Mouse (Mus musculus) kidney, postnatal 14 days (tissue): Measurements from ENCODE around the gene Nin.

ENCODE experiments used
- DNase-seq: peaks from one replicate; pipeline ENCODE4 v3.0.0; 2022; ENCODE audit warnings: mixed read lengths

Nin gene

GRCm38 (mm10) chr12:70082485-70082884 lies 31.0 kb downstream of the Nin start:
- no peak for DNase-seq

- no peak for DNase-seq
Measured at GRCm38 (mm10) chr12:70078471-70079025, 35.0 kb downstream of the Nin start.

DNA sequence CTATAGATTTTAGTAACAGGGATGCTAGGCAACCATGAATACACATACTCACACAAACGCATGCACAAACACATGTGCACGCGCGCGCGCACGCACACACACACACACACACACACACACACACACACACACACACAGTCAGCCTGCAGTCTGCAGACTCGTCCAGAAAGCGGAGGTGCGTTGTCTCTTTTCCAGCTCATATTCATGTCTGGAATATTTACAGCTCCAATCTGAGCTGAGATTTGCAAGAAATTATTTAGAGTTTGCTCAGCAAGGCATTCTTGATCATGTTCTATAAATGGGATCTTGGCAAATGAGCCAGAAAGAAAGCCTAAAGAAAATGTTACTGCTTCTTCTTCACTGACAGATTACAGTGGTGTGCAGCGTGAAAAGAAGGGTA lies 37.0 kb downstream of the Nin start:
- no peak for DNase-seq

DNA sequence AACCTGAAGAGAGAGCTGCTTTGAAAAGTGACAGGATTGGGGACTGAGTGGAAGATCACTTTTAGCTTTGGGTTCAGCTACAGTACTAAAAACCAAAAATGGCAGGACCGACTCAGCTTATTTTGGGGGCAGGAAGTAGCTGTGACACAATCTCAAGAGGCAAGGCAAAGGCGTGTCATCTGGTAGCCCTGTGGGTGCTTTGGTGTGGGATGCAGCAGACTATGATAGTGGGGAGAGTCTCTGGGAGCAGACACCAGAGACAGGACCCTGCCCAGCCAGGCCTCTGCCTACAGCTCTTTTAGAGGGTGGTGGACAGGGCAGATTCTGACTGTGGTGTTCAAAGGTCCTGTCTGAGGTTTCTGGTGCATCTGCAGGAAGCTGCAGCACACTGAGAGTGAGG lies 38.5 kb downstream of the Nin start:
- no peak for DNase-seq

- DNase-seq: no peak
Measured at GRCm38 (mm10) chr12:70070888-70071287, 42.6 kb downstream of the Nin start.

GRCm38 (mm10) chr12:70070306-70070705 lies 43.2 kb downstream of the Nin start:
- DNase-seq: no peak

DNA sequence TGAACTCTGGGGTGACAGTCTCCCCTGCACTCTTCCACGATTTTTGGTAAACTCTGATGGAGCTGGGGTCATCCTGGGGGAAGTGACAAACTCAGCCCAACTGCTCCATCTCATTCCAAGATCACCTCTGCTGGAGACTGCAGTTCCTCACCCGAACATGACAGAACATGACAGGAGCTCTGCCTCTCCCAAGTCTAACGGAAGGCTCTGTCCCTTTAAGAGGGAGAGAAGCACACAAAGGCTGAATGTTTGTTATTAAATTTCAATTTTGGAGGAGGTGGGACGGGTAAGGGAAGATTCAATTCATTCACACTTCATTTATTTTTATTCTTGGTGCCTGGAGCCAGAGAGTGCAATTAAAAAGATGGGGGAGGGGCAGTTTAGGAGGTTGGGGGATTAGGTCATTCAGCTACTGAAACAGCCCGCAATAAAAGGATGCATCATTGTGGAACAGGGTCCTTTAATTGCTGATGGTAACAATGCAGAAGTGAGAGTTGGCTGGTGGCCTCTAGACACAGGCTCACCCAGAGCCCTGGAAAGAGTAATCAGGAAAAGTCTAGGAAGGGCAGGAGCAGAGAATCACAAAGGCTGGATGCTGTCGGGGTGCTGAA lies 44.8 kb downstream of the Nin start:
- no peak for DNase-seq

DNA sequence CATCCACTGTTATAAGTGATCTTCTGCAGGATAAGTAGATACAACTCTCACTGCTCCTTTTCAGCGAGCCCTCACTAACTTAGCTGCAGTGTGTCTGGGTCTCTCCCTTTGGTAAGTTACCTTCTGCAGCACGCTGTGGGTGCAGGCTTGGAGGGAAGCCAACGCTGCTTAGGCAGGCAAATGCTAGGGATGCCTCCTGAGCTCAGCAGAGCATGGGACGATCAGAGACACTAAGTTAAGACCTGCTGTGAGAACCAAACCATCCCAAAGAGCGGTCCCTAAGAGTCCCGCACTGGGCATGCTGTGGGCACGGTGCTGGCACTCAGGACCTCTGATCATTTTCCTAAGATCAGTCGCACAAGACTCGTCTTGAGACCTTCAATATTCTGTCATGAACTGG lies 45.7 kb downstream of the Nin start:
- peak; percentile 55 for DNase-seq

GRCm38 (mm10) chr12:70062114-70062513 lies 51.4 kb downstream of the Nin start:
- peak; percentile 61 for DNase-seq

DNA sequence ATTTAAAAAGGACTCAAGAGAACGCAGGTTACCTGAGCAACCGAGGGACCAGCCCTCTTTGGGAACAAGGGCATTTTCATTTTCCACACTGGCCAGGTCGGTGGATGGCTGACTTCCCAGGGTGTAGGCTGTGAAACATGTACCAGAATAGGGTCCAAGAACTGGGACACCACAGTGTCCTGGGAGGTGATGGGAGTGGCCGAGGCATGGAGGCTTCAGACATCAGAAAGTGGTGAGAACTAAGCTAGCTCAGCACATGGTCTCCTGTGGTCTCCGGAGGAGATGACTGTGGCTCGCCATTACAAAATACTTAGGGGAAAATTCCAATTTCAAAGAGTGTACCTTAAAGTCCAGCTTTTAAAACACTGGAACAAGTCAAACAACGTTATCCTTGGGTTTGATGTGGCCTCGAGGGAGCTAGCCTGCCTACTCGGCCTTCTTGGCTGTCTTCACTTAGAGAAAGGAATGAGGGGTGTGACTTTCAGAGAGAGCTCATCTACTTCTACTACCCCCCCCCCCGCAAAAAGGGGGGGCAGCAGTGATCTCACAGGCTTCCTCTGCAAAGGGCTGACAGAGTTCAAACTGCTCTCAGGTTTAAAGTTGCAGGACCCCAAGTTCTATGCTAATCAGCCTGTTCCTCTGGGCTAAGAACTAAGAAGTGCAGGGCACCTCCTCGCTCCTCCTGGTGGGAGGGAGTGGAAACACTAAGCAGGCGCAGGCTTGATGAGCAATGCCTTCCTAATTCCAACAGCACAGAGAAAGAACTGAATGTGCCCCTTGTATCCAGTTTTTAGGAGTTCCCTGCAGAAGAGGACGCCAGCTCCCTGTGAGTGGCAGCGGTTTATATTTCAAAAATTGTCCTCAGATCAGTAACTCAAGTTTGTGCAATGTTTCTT lies 54.3 kb downstream of the Nin start:
- DNase-seq: peak; percentile 27

GRCm38 (mm10) chr12:70050699-70051098 lies 62.8 kb downstream of the Nin start:
- peak; percentile 76 for DNase-seq

DNA sequence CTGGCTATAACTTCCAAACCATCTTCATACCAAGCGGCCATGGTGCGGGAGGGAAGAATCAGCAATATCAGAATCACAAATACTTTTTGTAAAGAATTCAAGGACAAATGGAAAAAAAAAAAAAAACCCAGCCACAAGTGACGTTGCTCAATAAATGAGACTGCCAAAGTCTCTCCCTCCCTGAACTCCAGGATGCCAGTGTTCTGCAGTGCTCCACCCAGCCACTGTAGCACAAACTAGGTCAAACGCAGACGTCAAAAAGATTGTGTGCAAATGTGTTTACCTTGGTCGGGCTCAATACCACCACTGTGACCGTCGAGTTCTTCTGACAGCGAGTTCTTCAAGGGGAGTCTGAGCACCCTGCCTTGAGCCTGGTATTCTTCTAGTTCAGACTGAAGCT lies 64.8 kb downstream of the Nin start:
- DNase-seq: no peak

GRCm38 (mm10) chr12:70047281-70047680 lies 66.2 kb downstream of the Nin start:
- peak; percentile 43 for DNase-seq

- no peak for DNase-seq
Measured at GRCm38 (mm10) chr12:70044353-70044752, 69.2 kb downstream of the Nin start.

- DNase-seq: no peak
Measured at GRCm38 (mm10) chr12:70043421-70043820, 70.1 kb downstream of the Nin start.

DNA sequence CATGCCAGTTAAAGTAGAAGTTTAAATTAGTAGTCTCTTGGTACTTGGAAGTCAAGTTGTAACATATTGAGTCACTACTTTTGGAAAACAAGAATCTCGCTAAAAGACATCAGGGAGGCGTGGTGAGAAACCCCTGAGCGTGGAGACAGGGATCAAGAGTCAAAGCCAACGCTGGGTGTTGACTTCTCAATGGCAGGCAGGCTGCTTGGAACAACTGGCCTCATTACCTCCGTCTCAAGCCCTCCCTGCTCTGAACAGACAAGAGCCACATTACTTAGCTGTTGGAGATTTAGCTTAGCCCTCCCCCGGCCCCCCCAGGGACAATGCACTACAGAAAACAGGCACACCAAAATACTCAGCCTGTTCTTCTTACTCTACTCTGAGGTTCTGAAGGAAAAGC lies 72.5 kb downstream of the Nin start:
- no peak for DNase-seq

GRCm38 (mm10) chr12:70036722-70037305 lies 76.7 kb downstream of the Nin start:
- DNase-seq: no peak

- no peak for DNase-seq
Measured at GRCm38 (mm10) chr12:70026233-70026632, 87.3 kb downstream of the Nin start.

DNA sequence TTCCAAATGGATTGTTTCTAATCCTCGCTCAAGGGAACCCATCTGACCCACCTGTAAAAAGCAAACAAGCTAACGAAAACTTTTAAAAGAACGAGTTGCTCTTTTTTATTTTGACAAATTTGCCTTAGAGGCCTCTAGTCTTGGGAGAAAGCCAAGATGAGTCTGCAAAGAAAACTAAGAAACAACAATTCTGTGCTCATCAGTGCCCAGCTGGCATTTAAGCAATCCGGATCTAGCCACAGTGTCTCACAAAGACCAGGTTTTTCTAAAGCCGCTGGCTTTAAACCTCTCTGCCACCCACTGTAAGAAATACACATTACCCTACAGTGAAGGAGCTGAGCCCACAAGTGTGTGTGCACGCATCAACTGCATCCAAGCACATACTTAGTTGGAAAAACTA lies 88.1 kb downstream of the Nin start:
- DNase-seq: no peak

DNA sequence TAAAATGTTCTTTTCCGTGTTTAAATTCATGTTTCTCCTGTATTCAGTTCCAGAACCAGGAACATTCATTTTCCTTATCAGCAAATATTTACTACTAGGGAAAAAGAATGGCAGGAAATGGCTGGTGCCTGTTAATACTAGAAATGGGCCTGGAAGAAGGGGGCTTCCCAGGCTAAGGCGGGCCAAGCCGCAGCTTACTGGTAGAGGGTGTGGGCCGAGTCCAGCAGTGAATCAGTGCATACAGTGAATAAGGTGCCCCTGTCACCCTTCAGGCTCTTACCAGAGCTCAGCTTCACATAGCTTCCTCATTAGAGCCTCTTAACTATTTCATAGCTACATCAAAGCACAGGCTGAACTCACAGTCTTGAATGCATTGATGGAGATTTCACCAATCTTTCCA lies 89.9 kb downstream of the Nin start:
- no peak for DNase-seq

- DNase-seq: no peak
Measured at GRCm38 (mm10) chr12:70018153-70018552, 95.4 kb downstream of the Nin start.

DNA sequence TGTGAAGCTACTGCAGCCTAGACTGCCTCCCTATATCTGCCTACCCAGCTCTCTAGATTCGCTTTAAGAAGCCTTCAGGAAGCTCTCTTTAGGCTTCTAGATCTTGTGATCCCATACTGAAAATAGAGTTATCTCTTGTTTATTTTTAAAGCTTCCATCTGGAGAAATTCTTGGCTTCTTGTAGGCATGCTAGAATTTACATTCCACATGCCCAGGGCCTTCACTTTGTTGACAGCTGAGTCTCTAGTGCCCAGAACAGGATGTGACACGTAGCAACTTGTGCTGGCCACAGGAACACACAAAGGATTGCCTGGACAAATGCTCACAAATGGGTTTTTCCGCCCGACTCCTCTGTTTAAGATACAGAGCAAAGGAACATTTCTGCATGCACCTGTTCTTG lies 97.6 kb downstream of the Nin start:
- DNase-seq: no peak

DNA sequence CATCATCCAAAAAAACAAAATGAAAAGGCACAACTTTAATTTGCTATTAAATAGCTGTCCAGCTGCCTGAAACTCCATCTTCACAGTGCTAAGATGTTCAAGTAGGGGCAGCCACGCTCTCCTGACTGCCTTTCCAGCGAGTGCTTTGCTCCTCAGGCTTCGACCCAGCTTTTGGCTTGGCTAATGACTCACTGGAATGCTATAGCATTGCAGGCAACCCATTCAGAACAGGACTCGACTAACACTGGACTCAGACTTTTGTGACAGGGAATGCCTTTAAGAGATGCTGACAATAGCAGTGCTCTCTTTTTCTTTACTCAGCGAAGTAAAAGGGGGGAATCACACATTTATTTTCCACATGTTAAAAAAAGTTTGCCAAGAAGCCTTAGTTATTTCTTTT lies 101.8 kb downstream of the Nin start:
- DNase-seq: no peak

DNA sequence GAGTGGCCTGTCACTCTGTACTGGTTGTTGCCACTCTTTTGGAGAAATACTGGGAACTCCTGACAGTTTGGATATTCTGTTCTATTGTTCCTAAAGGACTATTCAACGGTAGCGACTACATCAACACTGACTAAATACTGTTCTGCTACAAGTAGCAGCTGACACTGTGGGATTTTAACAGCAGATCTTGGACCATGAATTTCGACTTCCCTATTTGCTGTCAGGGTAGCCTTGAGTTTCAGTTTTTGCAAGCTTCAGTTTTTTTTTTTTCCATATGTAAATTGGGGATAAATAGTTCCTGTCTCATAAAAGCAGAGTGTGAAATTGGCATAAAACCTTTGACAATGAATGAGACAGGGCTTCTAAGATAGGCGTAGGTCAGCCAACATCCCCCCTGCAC lies 103.2 kb downstream of the Nin start:
- DNase-seq: no peak
